Mouse (Mus musculus) ES-Bruce4 (cell line): Measurements from ENCODE around the gene Sh3gl1. TPM values are rescaled to one million over a fixed set of nuclear protein-coding genes. Genes with fewer than 3 reads are reported as not detected.
A peak's percentile ranks its signal among the peaks of the same experiment; 100 is the strongest.

Source experiments
- H3K27ac ChIP-seq: 2 replicates; pipeline ENCODE4 v1.5.1; 2012; ENCODE audit warnings: low read length, inconsistent platforms; ENCODE audit not compliant: insufficient read depth
- H3K27me3 ChIP-seq: 2 replicates; pipeline ENCODE4 v1.6.1; 2012; ENCODE audit warnings: mild to moderate bottlenecking, low read length, inconsistent platforms; ENCODE audit not compliant: control insufficient read depth, poor library complexity, insufficient read depth, severe bottlenecking
- H3K36me3 ChIP-seq: 2 replicates; pipeline ENCODE4 v1.6.1; 2012; ENCODE audit warnings: inconsistent platforms, mild to moderate bottlenecking, low read length, moderate library complexity; ENCODE audit not compliant: control insufficient read depth, poor library complexity, insufficient read depth, severe bottlenecking
- H3K4me1 ChIP-seq: one replicate; pipeline ENCODE4 v1.8.1; 2011; ENCODE audit warnings: low read length; ENCODE audit not compliant: control insufficient read depth, insufficient read depth
- H3K4me3 ChIP-seq: 2 replicates; pipeline ENCODE4 v1.5.1; 2011; ENCODE audit warnings: low read depth, mild to moderate bottlenecking, low read length
- H3K9ac ChIP-seq: 2 replicates; pipeline ENCODE4 v1.6.1; 2012; ENCODE audit warnings: low read depth, mild to moderate bottlenecking, inconsistent platforms; ENCODE audit not compliant: poor library complexity, severe bottlenecking
- H3K9me3 ChIP-seq: replicated peaks from 2 replicates; pipeline ENCODE4 v1.6.1; 2012; ENCODE audit warnings: mild to moderate bottlenecking, low read length, inconsistent platforms; ENCODE audit not compliant: control insufficient read depth, poor library complexity, insufficient read depth, severe bottlenecking
- CTCF ChIP-seq: IDR thresholded peaks from one replicate; pipeline ENCODE4 v1.8.1; 2011; ENCODE audit warnings: low read depth, low read length
- EP300 ChIP-seq: IDR thresholded peaks from 2 replicates; pipeline ENCODE4 v1.6.1; 2011; ENCODE audit warnings: low read depth, low read length; ENCODE audit not compliant: insufficient read depth
- POLR2A ChIP-seq: IDR thresholded peaks from one replicate; pipeline ENCODE4 v1.8.1; 2011; ENCODE audit warnings: low read length; ENCODE audit not compliant: insufficient read depth
- polyA plus RNA-seq: library from polyadenylated mRNA; stranded (reverse); fragments of >200 nt; gene quantifications from 2 replicates; pipeline ENCODE4 v1.2.4, GENCODE M21; 2011; ENCODE audit warnings: low read depth; ENCODE audit not compliant: missing spikeins, insufficient read depth, insufficient read length

Gene Sh3gl1
- polyA plus RNA-seq, 1 experiment, result 52.3 TPM

DNA sequence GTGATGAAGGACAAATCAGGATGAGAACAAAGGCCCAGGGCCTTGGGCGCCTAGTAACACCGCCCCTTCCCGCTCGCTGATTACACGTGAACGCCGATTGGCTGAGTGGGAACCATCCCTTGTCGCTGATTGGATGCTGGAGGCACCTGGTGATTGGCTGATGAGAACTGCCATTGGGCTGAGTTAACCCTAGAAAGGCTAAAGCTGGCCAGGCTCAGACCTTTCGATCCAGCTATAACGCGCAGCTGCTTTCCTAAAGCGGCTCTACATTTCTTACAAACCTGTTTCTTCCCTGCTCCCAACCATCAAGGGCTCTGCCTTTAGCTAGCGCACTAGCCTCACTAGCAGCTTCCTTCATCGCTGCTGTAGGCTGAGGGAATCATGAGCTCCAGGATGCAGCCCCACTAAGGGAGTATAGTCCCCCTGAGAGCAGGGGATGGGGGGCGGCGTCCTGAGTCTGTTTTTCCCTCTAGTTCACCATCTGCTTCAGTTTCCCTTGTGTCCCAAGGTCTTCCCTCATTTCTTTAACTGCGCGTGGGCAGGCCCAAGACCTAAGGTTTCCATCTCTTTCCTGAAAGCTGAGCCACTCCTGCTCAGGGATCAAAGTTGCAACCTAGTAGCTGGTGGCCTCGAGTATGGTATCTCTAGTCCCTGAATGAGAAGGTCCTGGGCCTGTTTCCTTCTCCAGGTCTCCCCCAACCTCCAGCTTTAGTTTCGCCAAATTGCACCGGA lies 27.9 kb downstream of the Sh3gl1 start:
- peak overlapping the region; percentile 38 for H3K9ac ChIP-seq
- H3K4me3 ChIP-seq, result peak overlapping the region; percentile 94
- peaks cover 14% of the 10 kb centered on the region for H3K36me3 ChIP-seq
- no peaks in the 10 kb centered on the region for H3K9me3 ChIP-seq
- peak overlapping the region; percentile 87 for H3K27ac ChIP-seq
- TF ChIP-seq POLR2A (peak; percentile 49), CTCF (no peak), EP300 (peak; percentile 55; the same call in 1 of the 2 replicates)
- no peaks in the 10 kb centered on the region for H3K27me3 ChIP-seq
- peaks cover 8% of the 10 kb centered on the region for H3K4me1 ChIP-seq

DNA sequence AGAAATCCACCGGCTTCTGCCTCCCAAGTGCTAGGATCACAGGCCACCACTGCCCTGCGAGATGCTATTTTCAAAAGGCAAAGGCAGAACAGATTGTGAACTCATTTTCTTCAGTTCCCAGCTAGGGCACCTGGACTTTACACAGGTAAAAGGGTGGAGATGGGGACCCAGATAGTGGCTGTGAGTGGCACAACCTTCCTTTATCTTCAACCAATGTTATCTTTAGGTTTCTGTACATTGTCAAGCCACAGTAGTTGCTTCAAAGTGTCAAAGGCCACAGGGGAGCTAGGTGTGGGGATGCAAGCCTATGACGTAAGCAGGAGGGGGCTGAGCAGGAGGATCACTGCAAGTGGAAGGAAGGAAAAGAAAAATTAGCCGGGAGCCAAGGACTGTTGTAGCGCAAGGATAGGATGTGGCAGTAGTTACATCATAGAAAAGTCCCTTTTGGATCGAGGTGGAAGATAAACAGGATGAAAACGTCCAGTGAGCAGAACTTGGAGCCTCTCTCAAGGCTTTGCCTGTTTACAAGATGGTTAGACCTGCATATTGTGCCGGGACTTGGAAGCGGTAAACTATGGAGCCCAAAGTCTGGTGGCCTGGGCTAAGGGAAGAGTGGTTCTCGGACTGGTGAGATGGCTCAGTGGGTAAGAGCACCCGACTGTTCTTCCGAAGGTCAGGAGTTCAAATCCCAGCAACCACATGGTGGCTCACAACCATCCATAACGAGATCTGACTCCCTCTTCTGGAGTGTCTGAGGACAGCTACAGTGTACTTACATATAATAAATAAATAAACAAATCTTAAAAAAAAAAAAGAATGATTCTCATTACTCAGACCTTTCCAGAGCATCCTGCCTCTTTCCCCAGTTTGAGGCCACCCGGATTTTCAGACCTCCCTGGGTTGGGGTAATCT lies 28.7 kb downstream of the Sh3gl1 start:
- H3K27me3 ChIP-seq, result no peaks in the 10 kb centered on the region
- peak overlapping the region; percentile 58 for H3K4me3 ChIP-seq
- H3K27ac ChIP-seq, result peak overlapping the region; percentile 94
- H3K4me1 ChIP-seq, result peaks cover 8% of the 10 kb centered on the region
- H3K9me3 ChIP-seq, result no peaks in the 10 kb centered on the region
- TF ChIP-seq EP300 (no peak), POLR2A (no peak), CTCF (no peak)
- H3K9ac ChIP-seq, result peak overlapping the region; percentile 26; the same call in 1 of the 2 replicates
- H3K36me3 ChIP-seq, result peaks cover 14% of the 10 kb centered on the region

DNA sequence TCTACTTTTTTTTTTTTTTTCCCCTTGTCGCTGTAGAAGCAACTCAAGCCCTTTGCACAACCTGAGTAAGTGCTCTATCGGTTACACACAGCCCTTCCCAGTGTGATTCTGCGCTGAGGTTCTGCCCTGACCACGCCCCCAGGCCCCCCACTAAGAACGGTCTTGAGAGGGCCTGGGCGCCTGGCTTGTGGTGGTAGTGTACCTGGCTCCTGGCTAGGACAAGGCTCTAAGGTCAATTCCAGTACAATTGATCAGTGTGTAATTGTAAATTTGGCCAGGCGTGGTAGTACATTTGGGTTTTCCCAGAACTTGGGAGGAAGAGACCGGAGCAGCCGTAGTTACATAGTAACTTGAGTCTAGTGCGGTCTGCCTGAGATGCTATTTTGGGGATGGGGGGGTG lies 29.5 kb downstream of the Sh3gl1 start:
- H3K4me3 ChIP-seq, result no peak overlapping the region
- H3K27ac ChIP-seq, result peak overlapping the region; percentile 94
- H3K9ac ChIP-seq, result 0 out of 2 replicates have a peak overlapping the region, but pooled peaks have one; percentile 26
- H3K27me3 ChIP-seq, result no peaks in the 10 kb centered on the region
- peaks cover 8% of the 10 kb centered on the region for H3K4me1 ChIP-seq
- peaks cover 7% of the 10 kb centered on the region for H3K36me3 ChIP-seq
- TF ChIP-seq EP300 (no peak), CTCF (no peak), POLR2A (no peak)
- H3K9me3 ChIP-seq, result no peaks in the 10 kb centered on the region

DNA sequence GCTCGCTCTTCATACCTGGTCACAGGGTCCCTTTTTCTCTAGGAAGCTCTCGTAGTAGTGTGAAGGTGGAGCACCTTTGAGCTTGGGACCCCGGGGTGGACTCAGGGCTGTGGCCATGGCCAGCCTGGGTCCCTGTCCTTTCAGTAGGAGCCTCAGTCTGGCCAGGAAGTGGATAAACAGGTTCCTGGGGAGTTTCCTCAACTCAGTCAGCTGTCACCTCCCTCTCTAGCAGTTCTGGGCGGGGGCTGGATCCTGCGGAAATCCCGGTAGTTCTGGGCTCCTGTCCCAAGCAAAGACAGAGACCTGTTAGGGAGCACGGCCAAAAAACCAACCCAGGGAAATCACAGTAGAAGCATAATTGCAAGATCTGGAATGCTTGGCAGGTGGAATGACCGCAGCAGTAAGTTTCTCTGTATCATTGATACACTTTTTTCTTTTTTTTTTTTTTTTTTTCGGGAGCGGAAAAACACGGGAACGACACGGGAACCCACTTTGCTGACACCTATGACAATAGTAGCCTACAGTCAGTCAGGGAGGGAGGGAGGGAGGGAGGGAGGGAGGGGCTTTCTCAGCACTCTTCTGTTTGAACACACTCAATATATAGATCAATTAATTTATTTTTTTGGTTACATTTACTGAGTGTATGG lies 30.9 kb downstream of the Sh3gl1 start, which contains the start of the genes Stap2 and Mpnd:
Stap2 (minus strand) TSS at position 170 of the 647 bp plus-strand sequence.
Mpnd (plus strand) TSS at position 297 of the 647 bp plus-strand sequence.
- Histone ChIP-seq H3K9me3 (no peaks in the 10 kb centered on the region), H3K4me1 (peaks cover 8% of the 10 kb centered on the region), H3K4me3 (no peak within 1 kb of the TSS), H3K27me3 (no peaks in the 10 kb centered on the region), H3K9ac (0 out of 2 replicates have a peak within 1 kb of the TSS, but pooled peaks have one; percentile 10), H3K36me3 (no peaks in the 10 kb centered on the region), H3K27ac (no peak within 1 kb of the TSS)
- TF ChIP-seq EP300 (no peak), CTCF (no peak), POLR2A (no peak)

DNA sequence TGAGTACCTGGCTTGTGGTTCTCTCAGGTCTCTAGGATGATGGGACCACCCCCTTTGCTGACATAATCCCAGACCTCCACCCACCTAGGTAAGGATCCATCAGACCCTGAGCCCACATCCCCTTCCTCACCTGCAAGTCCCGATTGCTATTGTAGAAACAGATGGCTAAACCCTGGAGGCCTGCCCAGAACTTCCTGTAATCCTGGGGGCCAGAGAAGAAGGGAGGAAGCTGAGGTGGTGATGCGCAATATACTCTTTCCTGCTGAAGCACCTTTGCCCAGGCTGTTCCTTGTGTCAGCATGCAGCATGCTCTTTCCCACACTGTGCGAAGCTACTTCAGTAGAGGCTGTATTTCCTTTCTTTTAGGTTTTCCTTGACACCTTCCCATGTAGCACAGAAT lies 33.4 kb downstream of the Sh3gl1 start:
- TF ChIP-seq POLR2A (no peak), EP300 (no peak)
- Histone ChIP-seq H3K9me3 (no peaks in the 10 kb centered on the region), H3K36me3 (no peaks in the 10 kb centered on the region), H3K27me3 (no peaks in the 10 kb centered on the region), H3K4me3 (no peak overlapping the region), H3K9ac (no peak overlapping the region), H3K4me1 (peaks cover 2% of the 10 kb centered on the region), H3K27ac (no peak overlapping the region)
